Mouse (Mus musculus) lung, embryonic 15.5 days (tissue): ENCODE data around the gene Scly. TPM values are rescaled to one million over a fixed set of nuclear protein-coding genes. Genes with fewer than 3 reads are reported as not detected.

ENCODE experiments used
- ATAC-seq: fragments of 200-750 bp; cut with Nextera tagmentation; 2 replicates; pipeline ENCODE4 v1.8.0; 2017; ENCODE audit warnings: moderate number of reproducible peaks, borderline replicate concordance; ENCODE audit not compliant: low FRiP score, low TSS enrichment; ENCODE audit errors: extremely low read depth
- H3K27ac ChIP-seq: fragments of 300-500 bp; sonication (generic); 2 replicates; pipeline ENCODE4 v1.5.1; 2015; ENCODE audit warnings: moderate library complexity, mild to moderate bottlenecking, inconsistent platforms
- H3K27me3 ChIP-seq: fragments of 300-500 bp; sonication (generic); 2 replicates; pipeline ENCODE4 v1.6.1; 2015; ENCODE audit warnings: inconsistent platforms
- H3K36me3 ChIP-seq: fragments of 300-500 bp; sonication (generic); 2 replicates; pipeline ENCODE4 v1.6.1; 2015; ENCODE audit warnings: inconsistent platforms
- H3K4me1 ChIP-seq: fragments of 300-500 bp; sonication (generic); 2 replicates; pipeline ENCODE4 v1.6.1; 2015; ENCODE audit warnings: inconsistent platforms
- H3K4me2 ChIP-seq: fragments of 300-500 bp; sonication (generic); 2 replicates; pipeline ENCODE4 v1.6.1; 2015; ENCODE audit warnings: inconsistent platforms, mild to moderate bottlenecking, moderate library complexity
- H3K4me3 ChIP-seq: fragments of 300-500 bp; sonication (generic); 2 replicates; pipeline ENCODE4 v1.5.1; 2015; ENCODE audit warnings: mild to moderate bottlenecking, inconsistent platforms
- H3K9ac ChIP-seq: fragments of 300-500 bp; sonication (generic); 2 replicates; pipeline ENCODE4 v1.6.1; 2015; ENCODE audit warnings: inconsistent platforms
- H3K9me3 ChIP-seq: fragments of 300-500 bp; sonication (generic); 2 replicates; pipeline ENCODE4 v1.6.1; 2016; ENCODE audit warnings: inconsistent platforms
- WGBS: fragments of 180-500 bp; shearing (Covaris S2); methylation state at CpG from one replicate; pipeline ENCODE4 v1.1.7; 2015; 5-methylcytosine and 5-hydroxymethylcytosine counted together
- polyA plus RNA-seq: library from polyadenylated mRNA; unstranded; fragments of >200 nt; fragmentation: Nextera tagmentation; extraction: Ambion mirVana; gene quantifications from 2 replicates; pipeline ENCODE4 v1.2.1, GENCODE M21; 2015

Scly gene
- polyA plus RNA-seq = 13.9 and 14.2 TPM in 2 replicates

DNA sequence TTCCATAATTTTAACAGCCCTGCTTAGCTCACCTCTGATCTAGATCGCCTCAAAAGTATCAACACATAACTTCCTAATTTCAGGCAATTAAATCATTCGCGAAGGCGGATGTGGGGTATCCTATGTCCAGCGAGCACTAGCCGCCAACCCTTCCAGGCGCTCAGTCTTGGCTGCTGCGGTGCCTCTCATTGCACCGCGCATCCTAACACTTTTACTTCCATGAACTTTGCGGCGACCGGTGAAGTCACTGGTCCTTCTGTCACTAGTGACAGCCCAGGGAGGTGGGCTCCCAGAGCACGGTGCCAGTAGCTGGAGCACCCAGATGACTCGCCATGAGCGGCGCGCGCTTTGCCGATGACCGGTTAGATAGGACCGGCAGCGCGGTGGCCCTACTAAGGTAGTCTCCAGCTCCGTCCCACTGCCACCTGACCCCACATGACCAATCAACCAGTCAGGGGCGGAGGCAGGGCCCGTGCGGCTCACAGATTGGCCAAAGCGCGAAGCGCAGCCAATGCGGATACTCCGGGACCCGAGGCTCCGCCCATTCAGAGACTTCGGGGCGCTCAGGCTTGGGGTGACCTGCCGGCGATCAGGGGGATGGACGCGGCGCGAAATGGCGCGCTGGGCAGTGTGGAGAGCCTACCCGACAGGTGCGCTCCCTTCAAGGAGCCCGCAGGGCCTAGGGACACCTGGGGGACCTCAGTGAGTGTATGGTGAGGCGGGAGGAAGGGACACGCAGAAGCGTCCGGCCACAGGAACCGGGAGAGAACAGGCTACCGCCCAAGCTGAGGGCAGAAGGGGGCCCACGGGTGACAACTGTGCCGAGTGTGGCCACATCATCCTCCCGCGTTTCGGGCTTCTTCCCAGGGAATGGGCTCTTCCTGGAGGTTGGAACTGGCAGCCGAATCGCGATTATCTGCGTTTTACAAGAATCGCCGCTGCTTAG, at the start of gene Scly:
Gene Scly, plus strand, starts transcription at position 540 of the 946 bp plus-strand sequence.
- H3K27me3 ChIP-seq = no peaks in the 10 kb centered on the region
- peak within 1 kb of the TSS; percentile 71 for H3K4me3 ChIP-seq
- H3K4me1 ChIP-seq = peaks cover 13% of the 10 kb centered on the region; the same call in 1 of the 2 replicates
- WGBS = 1% methylated on average over 55 of the region's 65 CpGs
- H3K4me2 ChIP-seq = peak within 1 kb of the TSS; percentile 61
- ATAC-seq = peak; percentile 99
- H3K36me3 ChIP-seq = peaks cover 5% of the 10 kb centered on the region; the same call in 1 of the 2 replicates
- no peak within 1 kb of the TSS for H3K27ac ChIP-seq
- H3K9me3 ChIP-seq = no peaks in the 10 kb centered on the region
- peak within 1 kb of the TSS; percentile 66 for H3K9ac ChIP-seq

DNA sequence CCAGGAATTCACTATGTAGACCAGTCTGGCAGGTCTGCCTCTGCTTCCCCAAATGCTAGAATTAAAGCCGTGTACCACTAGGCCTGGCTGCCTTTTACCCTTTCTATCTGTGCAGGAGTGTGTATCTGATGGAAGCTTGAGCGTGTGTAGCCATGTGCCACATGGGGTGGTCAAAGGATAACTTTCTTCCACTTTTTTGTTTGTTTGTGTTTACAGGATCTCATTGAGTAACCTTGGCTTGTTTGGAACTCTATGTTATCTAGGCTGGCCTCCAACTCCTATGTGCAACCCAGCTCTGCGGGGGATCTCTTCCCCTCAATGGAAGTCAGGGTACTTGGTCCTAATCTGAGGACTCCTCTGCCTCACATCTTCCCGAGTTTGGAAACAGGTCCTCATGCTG, 49.2 kb upstream of the Scly start:
- no peak for ATAC-seq
- H3K9me3 ChIP-seq = no peaks in the 10 kb centered on the region
- H3K9ac ChIP-seq = no peak overlapping the region
- no peaks in the 10 kb centered on the region for H3K27me3 ChIP-seq
- H3K4me2 ChIP-seq = no peak overlapping the region
- no peak overlapping the region for H3K27ac ChIP-seq
- H3K36me3 ChIP-seq = no peaks in the 10 kb centered on the region
- H3K4me3 ChIP-seq = 0 out of 2 replicates have a peak overlapping the region, but pooled peaks have one; percentile 98
- WGBS = 39% methylated on average over 4 of the region's 4 CpGs
- H3K4me1 ChIP-seq = peaks cover 21% of the 10 kb centered on the region

DNA sequence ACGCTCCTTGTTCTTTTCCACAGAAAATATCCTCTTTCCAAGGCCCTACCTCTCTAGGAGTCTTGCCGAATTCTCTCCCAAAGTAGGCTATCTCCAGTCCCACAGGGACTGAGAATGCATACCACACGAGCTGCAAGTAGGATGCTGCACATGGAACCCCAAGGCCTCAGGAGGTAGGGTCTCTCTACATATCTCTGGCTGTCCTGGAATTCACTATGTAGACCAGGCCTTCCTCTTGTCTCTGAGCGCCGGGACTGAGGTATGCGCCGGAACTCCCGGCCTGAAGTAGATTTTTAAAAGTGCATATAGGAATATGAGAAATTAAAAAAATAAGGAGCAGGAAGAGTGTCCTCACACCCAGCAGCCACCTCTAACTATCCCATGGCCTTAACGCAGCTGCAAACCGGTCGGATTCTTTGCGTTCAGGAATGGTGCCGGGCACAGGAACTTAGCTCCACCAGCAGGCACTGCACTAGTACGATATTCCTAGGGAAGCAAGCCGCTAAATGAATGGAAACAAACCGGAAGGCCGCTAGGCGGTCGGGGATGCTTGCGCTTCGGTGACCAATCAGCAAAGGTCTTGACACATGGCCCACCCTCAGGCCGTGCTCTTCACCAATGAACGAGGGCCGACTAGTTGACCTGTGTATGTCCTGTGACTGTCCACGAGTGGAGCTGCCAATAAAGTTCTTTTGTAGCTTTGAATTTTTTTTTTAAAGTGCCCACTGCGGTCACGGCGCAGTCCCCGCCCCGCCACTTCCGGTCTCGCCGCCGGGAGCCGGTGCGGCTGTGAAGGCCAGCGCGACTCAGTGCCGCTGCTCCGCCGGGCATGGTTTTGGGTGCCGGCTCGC, 48.3 kb upstream of the Scly start, which contains the start of gene Ube2f:
Gene Ube2f, plus strand, starts transcription at position 741 of the 851 bp plus-strand sequence.
- Histone ChIP-seq H3K27me3 (no peaks in the 10 kb centered on the region), H3K36me3 (no peaks in the 10 kb centered on the region), H3K4me3 (peak within 1 kb of the TSS; percentile 98), H3K9me3 (no peaks in the 10 kb centered on the region), H3K4me2 (peak within 1 kb of the TSS; percentile 81), H3K27ac (peak within 1 kb of the TSS; percentile 85), H3K4me1 (peaks cover 21% of the 10 kb centered on the region), H3K9ac (peak within 1 kb of the TSS; percentile 94)
- WGBS = 0% methylated on average over 43 of the region's 43 CpGs
- ATAC-seq = peak; percentile 99

DNA sequence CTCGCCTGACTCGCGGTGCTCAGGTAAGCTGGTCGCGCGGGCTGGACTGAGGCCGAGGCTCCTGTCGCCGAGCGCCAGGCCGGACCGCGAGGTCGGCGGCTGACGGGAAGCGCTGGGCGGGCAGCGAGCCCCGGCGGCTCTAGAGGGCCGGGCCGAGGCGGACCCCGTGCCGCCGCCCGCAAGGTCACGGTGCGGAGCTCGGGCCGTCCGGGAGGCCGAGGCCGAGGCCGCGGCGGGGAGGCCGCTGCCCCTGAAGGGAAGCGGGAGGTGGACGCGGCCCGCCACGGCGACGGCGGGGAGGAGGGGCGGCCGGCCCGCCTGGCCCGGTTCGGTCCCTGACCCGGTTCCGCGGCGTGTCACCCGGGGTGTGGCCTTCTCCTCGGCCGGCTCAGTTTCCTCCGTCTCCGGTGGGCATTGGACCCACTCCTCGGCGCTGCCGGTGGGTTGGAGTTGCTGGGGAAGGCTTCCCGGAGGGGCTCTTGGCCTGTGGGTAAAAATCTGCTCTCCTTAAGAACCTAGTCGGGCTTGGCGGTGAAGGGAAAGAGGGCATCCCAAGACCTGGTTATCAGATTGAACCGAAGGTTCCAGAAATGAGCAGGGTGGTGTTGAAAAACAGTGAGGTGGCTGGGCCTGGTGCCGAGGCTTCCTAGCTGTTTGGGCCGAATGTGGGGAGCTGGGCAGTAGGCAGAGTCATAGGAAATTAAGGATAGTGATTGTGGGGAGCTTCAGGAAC, 47.6 kb upstream of the Scly start:
- ATAC-seq = peak; percentile 49; the same call in 1 of the 2 replicates
- Histone ChIP-seq H3K4me1 (peaks cover 21% of the 10 kb centered on the region), H3K27me3 (no peaks in the 10 kb centered on the region), H3K27ac (peak overlapping the region; percentile 85), H3K9me3 (no peaks in the 10 kb centered on the region), H3K4me3 (peak overlapping the region; percentile 98), H3K4me2 (peak overlapping the region; percentile 81), H3K9ac (peak overlapping the region; percentile 94), H3K36me3 (no peaks in the 10 kb centered on the region)
- WGBS = under 1% methylated on average over 51 of the region's 70 CpGs

DNA sequence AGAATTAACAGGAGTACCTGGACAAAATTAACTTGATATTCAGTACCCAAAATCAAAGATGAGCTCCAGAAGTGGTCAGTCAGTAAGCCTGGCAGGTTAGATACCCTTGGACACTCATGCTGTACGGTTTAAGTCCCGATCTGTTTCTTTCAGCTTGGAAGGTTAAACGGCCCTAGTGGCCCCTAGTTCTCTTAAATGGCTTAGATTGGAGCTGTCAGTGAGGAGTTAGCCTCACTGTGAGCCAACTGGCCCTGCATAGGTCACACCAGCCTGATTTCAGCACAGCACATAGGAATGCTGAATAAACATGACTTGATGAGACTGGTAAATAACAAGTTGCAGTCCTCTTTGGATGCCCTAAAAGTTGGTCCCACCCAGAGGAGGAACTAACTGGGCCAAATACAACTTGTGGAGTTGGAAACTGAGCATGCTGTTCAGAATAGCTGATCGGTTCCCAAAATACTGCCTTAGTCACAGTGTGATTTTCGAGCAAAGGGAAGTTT, 46.9 kb upstream of the Scly start:
- H3K27ac ChIP-seq = no peak overlapping the region
- H3K9ac ChIP-seq = peak overlapping the region; percentile 94
- WGBS = 32% methylated on average over 5 of the region's 5 CpGs
- no peak for ATAC-seq
- H3K4me1 ChIP-seq = peaks cover 21% of the 10 kb centered on the region
- no peaks in the 10 kb centered on the region for H3K9me3 ChIP-seq
- H3K36me3 ChIP-seq = no peaks in the 10 kb centered on the region
- peak overlapping the region; percentile 98 for H3K4me3 ChIP-seq
- no peaks in the 10 kb centered on the region for H3K27me3 ChIP-seq
- H3K4me2 ChIP-seq = peak overlapping the region; percentile 81

DNA sequence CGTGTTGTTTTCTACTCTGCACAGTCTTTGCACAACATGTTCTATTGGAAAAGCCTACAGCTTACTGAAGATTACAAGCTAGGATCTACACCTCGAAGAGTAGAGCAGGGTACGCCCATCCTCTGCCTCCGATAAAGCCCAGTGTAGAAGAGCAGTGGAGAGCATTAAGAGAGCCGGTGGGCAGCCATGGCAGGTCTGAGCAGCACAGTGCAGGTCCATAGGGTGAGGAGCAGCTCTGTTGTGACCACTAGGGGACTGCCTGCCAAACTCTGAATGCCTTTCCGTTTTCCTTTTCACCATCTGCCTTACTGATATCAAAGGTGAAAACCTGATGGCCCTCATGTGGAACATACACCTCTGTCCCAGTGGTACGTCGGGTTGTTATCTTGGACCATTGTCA, 46.2 kb upstream of the Scly start:
- H3K4me2 ChIP-seq = peak overlapping the region; percentile 81
- no peak overlapping the region for H3K27ac ChIP-seq
- H3K4me1 ChIP-seq = peaks cover 21% of the 10 kb centered on the region
- H3K4me3 ChIP-seq = peak overlapping the region; percentile 98; the same call in 1 of the 2 replicates
- WGBS = 52% methylated on average over 8 of the region's 8 CpGs
- H3K9me3 ChIP-seq = no peaks in the 10 kb centered on the region
- no peaks in the 10 kb centered on the region for H3K27me3 ChIP-seq
- no peak for ATAC-seq
- no peak overlapping the region for H3K9ac ChIP-seq
- H3K36me3 ChIP-seq = no peaks in the 10 kb centered on the region

DNA sequence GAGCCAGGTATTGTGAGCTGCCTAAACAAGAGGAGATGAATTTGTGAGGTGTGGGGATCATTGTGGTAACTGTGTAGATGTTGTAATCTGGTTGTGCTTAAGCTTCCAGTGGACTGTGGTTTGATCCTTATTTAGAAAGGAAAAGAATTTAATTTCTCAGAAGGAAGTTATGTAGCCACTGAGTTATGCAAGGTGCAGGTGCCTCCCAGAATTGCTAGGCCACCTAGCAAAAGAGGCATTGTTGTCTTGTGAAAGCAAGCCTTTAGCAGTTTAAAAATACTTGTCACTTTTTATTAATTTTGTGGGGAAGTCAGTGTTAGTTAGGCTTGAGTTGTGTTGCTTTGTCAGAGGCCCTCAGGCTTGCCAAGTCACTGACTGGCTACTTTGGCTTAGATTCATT, 40.2 kb upstream of the Scly start:
- Histone ChIP-seq H3K27ac (peak overlapping the region; percentile 20; the same call in 1 of the 2 replicates), H3K4me2 (no peak overlapping the region), H3K9ac (no peak overlapping the region), H3K36me3 (no peaks in the 10 kb centered on the region), H3K4me3 (no peak overlapping the region), H3K9me3 (no peaks in the 10 kb centered on the region), H3K27me3 (no peaks in the 10 kb centered on the region), H3K4me1 (peaks cover 5% of the 10 kb centered on the region; the same call in 1 of the 2 replicates)
- no peak for ATAC-seq

DNA sequence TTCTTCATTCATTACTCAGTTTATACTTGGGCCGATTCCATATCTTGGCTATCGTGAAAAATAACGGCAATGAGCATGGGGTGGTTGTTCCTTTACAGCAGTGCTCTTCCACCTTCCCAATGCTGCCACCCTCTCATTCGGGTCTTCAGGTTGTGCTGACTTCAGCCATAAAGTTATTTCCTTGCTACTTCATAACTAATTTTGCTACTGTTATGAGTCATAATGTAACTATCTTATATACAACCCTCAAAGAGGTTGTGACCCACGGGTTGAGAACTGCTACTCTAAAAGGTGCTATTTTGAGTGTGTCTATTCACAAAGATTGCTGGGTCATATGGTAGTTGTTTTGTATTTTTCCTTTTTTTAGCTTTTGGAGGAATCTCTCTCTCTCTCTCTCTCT, 38.3 kb upstream of the Scly start:
- no peak overlapping the region for H3K4me2 ChIP-seq
- peaks cover 5% of the 10 kb centered on the region; the same call in 1 of the 2 replicates for H3K4me1 ChIP-seq
- ATAC-seq = no peak
- no peak overlapping the region for H3K27ac ChIP-seq
- H3K9ac ChIP-seq = no peak overlapping the region
- no peaks in the 10 kb centered on the region for H3K27me3 ChIP-seq
- 70% methylated on average over 5 of the region's 5 CpGs for WGBS
- H3K4me3 ChIP-seq = no peak overlapping the region
- H3K36me3 ChIP-seq = no peaks in the 10 kb centered on the region; the same call in 1 of the 2 replicates
- H3K9me3 ChIP-seq = no peaks in the 10 kb centered on the region

DNA sequence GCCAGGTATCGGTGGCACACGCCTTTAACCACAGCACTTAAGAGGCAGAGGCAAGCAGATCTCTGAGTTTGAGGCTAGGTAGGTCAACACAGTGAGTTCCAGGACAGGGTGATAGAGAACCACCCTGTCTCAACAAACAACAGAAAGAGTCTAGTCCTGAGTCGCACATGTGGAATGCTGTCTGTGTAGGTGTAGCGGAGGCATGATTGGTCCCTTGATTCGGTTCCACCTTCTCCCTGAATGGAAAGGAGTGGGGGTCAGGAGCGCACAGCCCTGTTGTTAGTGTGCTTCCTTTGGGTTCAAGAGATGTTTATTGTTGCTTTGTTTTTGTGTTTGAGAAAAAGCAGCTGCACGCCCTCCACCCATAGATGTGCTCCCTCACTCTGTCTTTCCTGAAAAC, 35.6 kb upstream of the Scly start:
- H3K4me2 ChIP-seq = no peak overlapping the region
- H3K9me3 ChIP-seq = no peaks in the 10 kb centered on the region
- peaks cover 5% of the 10 kb centered on the region; the same call in 1 of the 2 replicates for H3K4me1 ChIP-seq
- ATAC-seq = no peak
- H3K4me3 ChIP-seq = no peak overlapping the region
- no peaks in the 10 kb centered on the region for H3K27me3 ChIP-seq
- whole genome bisulfite sequencing = 87% methylated on average over 7 of the region's 7 CpGs
- H3K9ac ChIP-seq = no peak overlapping the region
- no peak overlapping the region for H3K27ac ChIP-seq
- peaks cover 17% of the 10 kb centered on the region; the same call in 1 of the 2 replicates for H3K36me3 ChIP-seq

DNA sequence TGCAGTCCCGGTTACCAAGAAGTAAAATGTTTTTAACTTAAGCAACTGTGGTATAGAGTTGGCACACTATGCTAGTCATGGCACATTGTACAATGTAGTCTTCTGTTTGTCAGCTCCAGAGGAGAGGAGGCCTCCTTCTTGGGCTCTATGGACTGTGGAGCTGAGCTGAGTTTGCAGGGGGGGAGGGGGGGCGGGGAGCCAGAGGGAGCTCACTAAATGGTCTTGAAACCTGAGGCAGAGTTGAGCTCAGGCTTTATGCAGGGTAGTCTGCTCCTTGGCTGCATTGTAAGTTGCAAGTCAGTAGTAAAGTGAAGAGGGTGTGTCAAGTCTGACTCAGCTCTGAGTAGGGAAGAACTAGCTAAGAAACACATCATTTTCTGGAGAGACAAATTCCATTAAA, 25.9 kb upstream of the Scly start:
- H3K36me3 ChIP-seq = peaks cover 15% of the 10 kb centered on the region
- no peak overlapping the region for H3K4me3 ChIP-seq
- no peaks in the 10 kb centered on the region for H3K4me1 ChIP-seq
- H3K9ac ChIP-seq = no peak overlapping the region
- no peak overlapping the region for H3K27ac ChIP-seq
- no peak overlapping the region for H3K4me2 ChIP-seq
- no peaks in the 10 kb centered on the region for H3K9me3 ChIP-seq
- no peaks in the 10 kb centered on the region for H3K27me3 ChIP-seq
- no peak for ATAC-seq
- WGBS = 80% methylated on average over 2 of the region's 2 CpGs

DNA sequence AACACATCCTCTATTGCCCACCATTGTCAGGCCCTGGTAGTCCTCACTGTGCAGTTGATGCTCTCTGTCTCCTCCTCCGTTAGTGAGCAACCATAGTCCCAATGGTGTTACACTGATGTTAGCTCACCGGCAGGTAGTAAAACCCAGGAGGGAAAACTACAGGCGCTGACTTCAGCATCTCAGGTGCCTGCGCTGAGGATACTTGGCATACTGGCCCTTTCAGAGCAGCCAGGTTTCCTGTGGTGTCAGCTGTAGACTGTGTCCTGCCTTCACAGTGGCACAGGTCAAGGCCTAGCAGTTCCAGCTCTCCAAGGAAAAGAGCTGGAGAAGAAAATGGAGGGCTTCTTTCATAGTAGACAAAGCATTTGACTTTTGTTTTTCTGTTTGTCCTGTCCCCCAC, 21.6 kb upstream of the Scly start:
- H3K27me3 ChIP-seq = no peaks in the 10 kb centered on the region
- H3K4me3 ChIP-seq = no peak overlapping the region
- H3K4me1 ChIP-seq = no peaks in the 10 kb centered on the region
- 94% methylated on average over 4 of the region's 4 CpGs for WGBS
- no peak overlapping the region for H3K4me2 ChIP-seq
- H3K36me3 ChIP-seq = peaks cover 35% of the 10 kb centered on the region
- no peak overlapping the region for H3K27ac ChIP-seq
- no peak overlapping the region for H3K9ac ChIP-seq
- no peaks in the 10 kb centered on the region for H3K9me3 ChIP-seq
- ATAC-seq = no peak
